Mouse (Mus musculus): Measurements from ENCODE around the gene Ampd1.

DNA sequence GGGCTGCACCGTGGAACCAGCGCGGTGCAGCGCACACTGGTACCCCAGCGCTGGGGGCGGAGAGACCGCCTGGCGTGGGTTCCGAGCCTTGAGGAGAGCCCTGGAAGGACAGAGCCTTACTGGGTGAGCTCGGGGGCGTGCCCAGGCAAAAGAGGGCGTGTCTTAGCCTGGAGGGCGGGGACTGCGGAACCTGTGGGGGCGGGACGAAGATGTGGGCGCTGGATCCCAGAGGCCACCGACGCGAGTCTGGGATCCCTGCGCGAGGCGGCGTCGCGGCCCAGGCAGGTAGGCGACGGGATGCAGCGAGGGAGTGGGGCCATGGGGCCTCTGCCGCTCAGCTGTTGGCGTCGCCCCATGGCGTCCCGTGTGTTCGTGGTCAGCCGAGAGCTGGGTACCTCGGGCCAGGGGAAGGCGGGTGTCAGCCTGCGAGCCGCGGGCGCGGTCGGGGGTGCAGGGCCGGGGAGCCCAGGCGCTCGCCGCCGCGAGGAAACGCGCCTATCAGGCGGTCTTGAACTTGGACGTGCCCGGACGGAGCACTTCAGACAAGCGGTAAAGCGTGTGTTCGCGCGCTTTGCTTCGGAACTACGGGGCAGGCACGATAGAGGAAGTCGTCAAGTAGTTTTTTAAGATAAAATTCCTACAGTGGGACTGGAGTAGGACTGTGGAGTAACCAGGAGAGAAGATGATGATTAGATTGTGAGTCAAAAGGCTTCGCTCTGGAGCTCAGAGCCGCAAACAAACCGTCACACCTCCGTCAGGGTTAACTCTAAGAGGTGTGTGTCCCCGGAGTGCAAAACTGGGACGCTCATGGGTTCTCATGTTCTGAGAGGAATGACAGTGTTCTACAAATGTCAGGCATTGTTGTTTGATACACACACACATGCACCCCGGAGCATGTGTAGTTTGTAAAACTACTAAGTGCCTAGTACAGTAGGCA, 28.9 kb downstream of the Ampd1 start, which contains the start of gene Dennd2c:
- TF ChIP-seq POLR2AphosphoS5 (IDR thresholded peaks at IDR 0.05; ENCODE audit: borderline replicate concordance, low read depth, low read length) (no peak), EP300 (IDR thresholded peaks at IDR 0.05; ENCODE audit: low read depth in 1 of 2, low read length in 2 of 2) (peak in 1 of 2 experiments; percentile 3; a peak in 1 of 4 replicates), ETS1 (IDR thresholded peaks at IDR 0.05; ENCODE audit: low read depth, low read length) (peak; percentile 21; the same call in 1 of the 2 replicates), CTCF (IDR thresholded peaks at IDR 0.05 in 2 of 3, conservative IDR thresholded peaks at IDR 0.05 in 1 of 3; ENCODE audit: control insufficient read depth in 1 of 3, insufficient read depth in 1 of 3, low read depth in 2 of 3, low read length in 3 of 3, poor library complexity in 1 of 3, severe bottlenecking in 1 of 3) (no peak), MAFK (IDR thresholded peaks at IDR 0.05; ENCODE audit: borderline replicate concordance, low read depth, low read length) (no peak), POLR2A (IDR thresholded peaks at IDR 0.05; ENCODE audit: control insufficient read depth in 1 of 2, insufficient read depth in 1 of 2, low read depth in 1 of 2, low read length in 2 of 2, poor library complexity in 1 of 2) (peak; percentile 70 to 77), ZC3H11A (IDR thresholded peaks at IDR 0.05; ENCODE audit: low read depth, low read length) (no peak), POLR2AphosphoS2 (IDR thresholded peaks at IDR 0.05; ENCODE audit: low read length) (no peak), NELFE (IDR thresholded peaks at IDR 0.05; ENCODE audit: low read depth, low read length) (peak; percentile 51; the same call in 1 of the 2 replicates), NRF1 (IDR thresholded peaks at IDR 0.05; ENCODE audit: insufficient read depth, low read depth, low read length, poor library complexity, severe bottlenecking) (0 out of 2 replicates have a peak, but pooled peaks have one; percentile 21), ZNF384 (IDR thresholded peaks at IDR 0.05; ENCODE audit: low read depth, low read length) (no peak)
